Mouse (Mus musculus) stomach, postnatal 0 days (tissue): ENCODE data around the gene Rfx5.
"Not testable (repeated sequence)": the region's sequence is repeated elsewhere in the genome, so short reads cannot be mapped to it uniquely, and the experiment has no call there.

ENCODE experiments used
- CTCF ChIP-seq: IDR thresholded peaks from 2 replicates; pipeline ENCODE4 v1.5.1; 2016; ENCODE audit warnings: antibody characterized with exemption, low read depth, mild to moderate bottlenecking, moderate library complexity
- EP300 ChIP-seq: optimal IDR thresholded peaks from 2 replicates; pipeline ENCODE3; 2016; ENCODE audit warnings: antibody characterized with exemption

- not testable (repeated sequence) for TF ChIP-seq CTCF, EP300
Measured at GRCm38 (mm10) chr3:94937194-94937593, 16.7 kb upstream of the Rfx5 start.
